Mouse (Mus musculus) heart, embryonic 16.5 days (tissue): Measurements from ENCODE around the gene Psat1. TPM values are rescaled to one million over a fixed set of nuclear protein-coding genes. Genes with fewer than 3 reads are reported as not detected.

ENCODE experiments used
- ATAC-seq: fragments of 200-750 bp; cut with Nextera tagmentation; replicated peaks from 2 replicates; pipeline ENCODE4 v1.8.0; 2017; ENCODE audit warnings: moderate number of reproducible peaks; ENCODE audit not compliant: insufficient read depth, low FRiP score; ENCODE audit errors: extremely low read depth
- H3K27ac ChIP-seq: fragments of 300-500 bp; sonication (generic); 2 replicates; pipeline ENCODE4 v1.5.1; 2014; ENCODE audit warnings: mild to moderate bottlenecking, low read length, control low read depth, moderate library complexity
- H3K27me3 ChIP-seq: fragments of 300-500 bp; sonication (generic); 2 replicates; pipeline ENCODE4 v1.6.1; 2014; ENCODE audit warnings: low read length, mixed read lengths; ENCODE audit not compliant: control insufficient read depth, insufficient read depth
- H3K36me3 ChIP-seq: fragments of 300-500 bp; sonication (generic); 2 replicates; pipeline ENCODE4 v1.6.1; 2014; ENCODE audit not compliant: control insufficient read depth, insufficient read depth
- H3K4me1 ChIP-seq: fragments of 300-500 bp; sonication (generic); 2 replicates; pipeline ENCODE4 v1.6.1; 2014; ENCODE audit warnings: low read length, mixed read lengths; ENCODE audit not compliant: control insufficient read depth, insufficient read depth
- H3K4me2 ChIP-seq: fragments of 300-500 bp; sonication (generic); 2 replicates; pipeline ENCODE4 v1.6.1; 2014; ENCODE audit warnings: low read depth, mild to moderate bottlenecking, control low read depth, low read length
- H3K4me3 ChIP-seq: fragments of 300-500 bp; sonication (generic); 2 replicates; pipeline ENCODE4 v1.5.1; 2014; ENCODE audit warnings: mild to moderate bottlenecking, control low read depth, low read length
- H3K9ac ChIP-seq: fragments of 300-500 bp; sonication (generic); 2 replicates; pipeline ENCODE4 v1.6.1; 2014; ENCODE audit warnings: low read length, control low read depth
- H3K9me3 ChIP-seq: fragments of 300-500 bp; sonication (generic); replicated peaks from 2 replicates; pipeline ENCODE4 v1.6.1; 2016; ENCODE audit warnings: low read length; ENCODE audit not compliant: control insufficient read depth
- WGBS: fragments of 180-500 bp; shearing (Covaris S2); extraction: QIAGEN DNeasy Blood & Tissue Kit; methylation state at CpG from one replicate; pipeline ENCODE4 v1.1.7; 2014; 5-methylcytosine and 5-hydroxymethylcytosine counted together
- polyA plus RNA-seq: library from polyadenylated mRNA; unstranded; fragments of >200 nt; fragmentation: Nextera tagmentation; extraction: Ambion mirVana; gene quantifications from 2 replicates; pipeline ENCODE4 v1.2.1, GENCODE M21; 2015

Gene Psat1
- polyA plus RNA-seq, 1 experiment from 2014 or later = 80.9 TPM

DNA sequence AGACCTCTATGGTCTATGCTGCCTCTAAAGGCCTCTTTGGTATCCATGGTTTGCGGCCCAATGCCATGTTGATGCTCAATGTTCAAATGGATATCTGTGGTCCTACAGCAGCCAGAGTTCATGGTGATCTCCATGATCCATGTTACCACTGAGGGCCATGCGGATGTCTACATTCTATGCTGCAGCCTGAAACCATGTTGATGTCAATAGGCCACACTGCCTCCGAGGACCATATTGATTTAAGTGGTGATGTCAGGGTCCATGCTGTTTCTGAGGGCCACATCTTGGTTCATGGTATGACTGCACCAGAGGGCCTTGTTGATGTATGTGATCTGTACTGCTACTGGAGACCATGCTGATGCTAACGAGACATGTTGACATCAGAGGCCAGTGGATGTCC lies 55.0 kb downstream of the Psat1 start:
- no peaks in the 10 kb centered on the region for H3K9me3 ChIP-seq
- no peak for ATAC-seq
- no peaks in the 10 kb centered on the region for H3K4me1 ChIP-seq
- no peaks in the 10 kb centered on the region for H3K27me3 ChIP-seq
- H3K9ac ChIP-seq = no peak overlapping the region
- H3K4me3 ChIP-seq = no peak overlapping the region
- WGBS = 91% methylated on average over 4 of the region's 4 CpGs
- H3K36me3 ChIP-seq = no peaks in the 10 kb centered on the region
- H3K27ac ChIP-seq = no peak overlapping the region
- no peak overlapping the region for H3K4me2 ChIP-seq

DNA sequence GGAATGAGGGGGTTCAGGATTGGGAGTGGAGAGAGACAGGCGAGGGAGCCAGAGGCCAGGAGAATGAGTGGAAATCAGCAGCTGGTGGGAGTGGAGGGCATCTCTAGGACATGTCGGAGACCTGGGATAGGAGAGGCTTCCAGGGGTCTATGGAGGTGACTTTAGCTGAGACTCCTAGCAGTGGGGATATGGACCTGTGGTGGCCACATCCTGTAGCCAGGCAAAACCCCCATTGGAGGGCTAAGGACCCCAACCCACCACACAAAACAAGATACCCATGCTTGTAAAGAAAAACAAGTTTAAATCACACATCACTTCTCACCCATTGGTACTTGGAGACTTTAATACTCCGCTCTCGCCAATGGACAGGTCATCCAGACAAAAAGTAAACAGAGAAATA lies 58.7 kb downstream of the Psat1 start:
- no peak for ATAC-seq
- Histone ChIP-seq H3K4me2 (no peak overlapping the region), H3K36me3 (no peaks in the 10 kb centered on the region), H3K4me3 (no peak overlapping the region), H3K9me3 (no peaks in the 10 kb centered on the region), H3K4me1 (no peaks in the 10 kb centered on the region), H3K27ac (no peak overlapping the region), H3K9ac (no peak overlapping the region), H3K27me3 (no peaks in the 10 kb centered on the region)
- 84% methylated on average over 4 of the region's 4 CpGs for WGBS

DNA sequence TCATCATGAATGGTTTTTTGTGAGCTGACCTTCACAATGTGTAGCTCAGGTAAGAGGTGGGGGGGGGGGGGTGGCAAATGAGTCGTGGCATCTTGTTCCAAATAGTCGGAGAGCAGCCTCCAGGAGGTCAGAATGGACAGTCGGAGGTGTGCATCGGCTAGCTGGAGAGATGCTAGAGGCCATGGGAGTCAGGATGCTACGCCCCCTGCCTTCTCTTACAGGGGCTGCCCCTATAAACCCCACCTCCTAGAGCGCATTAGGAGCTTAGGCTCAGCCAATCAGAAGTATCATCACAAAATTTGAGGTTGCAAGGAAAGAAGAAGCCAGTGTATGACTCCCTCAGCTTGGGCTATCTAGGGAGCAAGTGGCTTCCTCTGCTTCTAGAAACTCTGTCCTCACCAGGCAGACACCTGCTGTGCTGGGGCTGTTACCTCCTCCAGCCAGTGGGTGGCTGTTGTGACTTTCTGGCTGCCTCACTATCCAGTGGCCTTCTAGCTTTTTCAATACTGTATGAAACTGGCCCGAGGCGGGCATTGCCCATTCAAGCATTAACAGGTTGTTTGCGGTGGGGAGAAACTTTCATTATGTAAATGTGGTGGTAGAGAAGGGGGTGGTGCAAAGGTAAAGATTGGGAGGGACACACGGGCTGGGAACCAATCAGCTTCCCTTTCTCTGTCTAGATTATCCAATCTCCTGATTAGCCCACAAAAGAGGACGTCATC lies 64.3 kb downstream of the Psat1 start:
- no peaks in the 10 kb centered on the region for H3K36me3 ChIP-seq

DNA sequence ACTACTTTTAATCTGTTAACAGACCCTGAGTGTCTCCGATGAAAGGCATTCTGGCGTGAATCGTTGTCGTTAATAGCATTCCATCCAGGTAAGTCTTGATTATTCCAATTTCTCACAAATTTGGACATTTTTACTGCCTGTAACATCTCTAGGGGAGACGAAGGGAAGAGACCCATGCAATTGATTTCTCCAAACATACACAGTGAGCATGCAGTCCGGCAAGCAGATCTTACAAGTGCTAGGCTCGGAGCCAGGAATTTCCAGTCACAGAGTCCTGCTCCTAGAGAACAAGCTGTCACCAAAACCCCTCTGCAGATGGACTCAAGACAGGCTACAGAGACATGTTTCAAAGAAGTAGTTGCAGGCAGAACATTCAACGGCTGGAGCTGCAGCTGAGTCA lies 66.4 kb downstream of the Psat1 start:
- no peak overlapping the region for H3K27ac ChIP-seq
- 54% methylated on average over 8 of the region's 8 CpGs for whole genome bisulfite sequencing
- peaks cover 4% of the 10 kb centered on the region; the same call in 1 of the 2 replicates for H3K4me1 ChIP-seq
- H3K4me2 ChIP-seq = no peak overlapping the region
- no peaks in the 10 kb centered on the region for H3K9me3 ChIP-seq
- H3K27me3 ChIP-seq = no peaks in the 10 kb centered on the region
- no peaks in the 10 kb centered on the region for H3K36me3 ChIP-seq
- no peak overlapping the region for H3K4me3 ChIP-seq
- H3K9ac ChIP-seq = no peak overlapping the region
- ATAC-seq = no peak

More for the DNA sequence above, 64.3 kb downstream of the Psat1 start:
- H3K9me3 ChIP-seq = no peaks in the 10 kb centered on the region
- H3K4me3 ChIP-seq = no peak overlapping the region
- H3K9ac ChIP-seq = no peak overlapping the region
- H3K4me2 ChIP-seq = no peak overlapping the region
- 71% methylated on average over 11 of the region's 11 CpGs for WGBS
- no peak; the same call in 1 of the 2 replicates for ATAC-seq
- H3K27me3 ChIP-seq = no peaks in the 10 kb centered on the region
- H3K27ac ChIP-seq = no peak overlapping the region
- peaks cover 4% of the 10 kb centered on the region; the same call in 1 of the 2 replicates for H3K4me1 ChIP-seq

DNA sequence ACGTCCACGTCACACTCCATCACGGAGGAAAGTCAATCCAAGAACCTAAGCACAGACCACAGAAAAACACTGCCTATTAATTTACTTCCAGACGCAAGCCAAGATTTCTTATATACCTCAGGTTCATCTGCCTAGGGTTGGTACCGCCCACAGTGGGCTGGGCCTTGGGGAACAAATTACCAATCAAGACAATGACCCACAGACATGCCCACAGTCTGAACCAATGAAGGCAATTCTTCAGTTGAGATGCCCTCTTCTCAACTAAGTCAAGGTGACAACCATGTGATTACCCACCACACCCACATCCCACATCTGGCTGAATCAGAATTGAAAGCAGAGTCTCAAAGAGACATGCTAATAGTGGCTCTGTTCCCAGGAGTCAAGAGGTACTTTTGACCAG lies 67.9 kb downstream of the Psat1 start:
- H3K4me1 ChIP-seq = peaks cover 4% of the 10 kb centered on the region; the same call in 1 of the 2 replicates
- H3K9me3 ChIP-seq = no peaks in the 10 kb centered on the region
- H3K4me3 ChIP-seq = no peak overlapping the region
- no peak overlapping the region for H3K4me2 ChIP-seq
- no peak overlapping the region for H3K9ac ChIP-seq
- no peaks in the 10 kb centered on the region for H3K27me3 ChIP-seq
- no peaks in the 10 kb centered on the region for H3K36me3 ChIP-seq
- 89% methylated on average over 5 of the region's 5 CpGs for WGBS
- H3K27ac ChIP-seq = no peak overlapping the region
- ATAC-seq = no peak

DNA sequence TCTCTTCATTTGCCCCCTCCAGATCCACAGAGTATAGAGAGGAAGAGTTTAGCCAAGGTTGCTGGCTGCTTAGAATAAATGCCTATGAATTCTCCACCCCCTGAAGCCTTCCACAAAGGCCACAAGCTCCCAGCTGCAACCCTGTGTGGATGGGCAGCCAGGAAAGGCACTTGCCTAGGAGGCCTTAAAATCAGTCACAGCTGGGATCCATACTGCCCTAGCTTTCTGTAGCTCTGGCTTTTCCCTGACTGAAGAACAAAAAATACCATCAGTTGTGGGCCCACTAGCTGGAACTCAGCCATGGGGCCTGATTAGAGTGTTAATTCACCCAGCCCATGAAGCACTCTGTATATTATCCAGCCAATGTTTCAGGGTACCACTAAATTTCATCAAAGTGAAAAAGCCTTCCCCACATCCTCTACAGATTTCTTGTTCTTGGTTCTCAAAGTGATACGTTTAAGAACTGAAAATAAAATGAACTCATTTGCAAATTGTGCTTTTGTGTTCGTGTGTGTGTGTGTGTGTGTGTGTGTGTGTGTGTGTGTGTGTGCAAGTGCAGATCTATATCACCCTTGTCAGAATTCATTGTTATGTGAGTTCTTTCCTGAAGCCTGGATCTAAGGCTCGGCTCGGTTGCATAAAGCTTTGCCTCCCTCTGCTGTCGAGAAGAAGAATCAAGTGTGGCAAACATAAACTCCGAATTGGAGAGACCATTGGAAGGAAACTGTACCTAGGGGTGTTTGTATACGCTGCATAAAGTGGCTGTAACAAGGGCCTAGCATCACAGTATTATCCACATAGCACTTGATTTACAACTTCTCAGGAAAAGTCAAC lies 78.1 kb downstream of the Psat1 start:
- Histone ChIP-seq H3K9ac (no peak overlapping the region), H3K27ac (no peak overlapping the region), H3K27me3 (no peaks in the 10 kb centered on the region), H3K9me3 (no peaks in the 10 kb centered on the region), H3K36me3 (no peaks in the 10 kb centered on the region), H3K4me2 (no peak overlapping the region), H3K4me3 (no peak overlapping the region), H3K4me1 (no peaks in the 10 kb centered on the region)
- WGBS = 35% methylated on average over 7 of the region's 7 CpGs
- ATAC-seq = no peak

DNA sequence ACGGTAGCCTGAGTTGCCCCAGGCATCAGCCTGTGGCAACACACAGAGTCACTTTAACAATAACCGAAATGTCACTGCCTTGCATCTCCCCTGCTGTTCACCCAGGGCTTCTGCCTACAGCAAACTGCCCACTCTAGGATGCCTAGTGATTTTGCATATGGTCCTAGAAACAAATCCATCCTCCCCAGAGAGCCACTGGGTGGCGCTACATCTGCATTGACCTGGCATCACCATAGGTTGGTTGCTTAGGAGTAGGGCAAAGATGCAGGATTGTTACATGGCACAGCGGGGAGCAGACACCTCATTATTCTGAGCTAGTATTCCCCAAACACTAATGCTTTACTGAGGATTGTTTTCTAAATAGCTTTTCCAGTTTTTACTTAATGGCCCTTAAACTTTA lies 80.3 kb downstream of the Psat1 start:
- Histone ChIP-seq H3K9ac (no peak overlapping the region), H3K4me2 (no peak overlapping the region), H3K27me3 (no peaks in the 10 kb centered on the region), H3K9me3 (no peaks in the 10 kb centered on the region), H3K36me3 (no peaks in the 10 kb centered on the region), H3K4me1 (no peaks in the 10 kb centered on the region), H3K4me3 (no peak overlapping the region), H3K27ac (no peak overlapping the region)
- ATAC-seq = no peak
- WGBS = 72% methylated on average over 4 of the region's 4 CpGs

DNA sequence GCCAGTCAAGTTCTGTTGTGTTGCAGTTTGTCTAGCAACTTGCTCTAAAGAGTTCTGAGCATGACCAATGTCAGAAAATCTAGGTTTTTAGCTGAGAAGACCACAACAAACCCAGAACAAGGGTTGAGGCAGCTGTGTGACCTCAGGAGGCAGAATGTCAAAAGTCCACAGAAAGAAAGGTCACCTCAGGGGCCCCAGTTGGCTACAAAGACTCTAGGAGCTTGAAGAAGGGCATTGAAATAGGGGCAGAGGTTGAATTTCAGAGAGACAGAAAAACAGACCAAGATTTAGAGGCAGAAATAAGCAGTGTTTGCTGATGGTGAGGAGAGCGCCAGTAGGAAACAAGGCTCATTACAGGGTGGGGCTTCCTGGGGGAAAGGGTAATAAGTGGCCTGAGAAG lies 81.0 kb downstream of the Psat1 start:
- Histone ChIP-seq H3K27me3 (no peaks in the 10 kb centered on the region), H3K36me3 (no peaks in the 10 kb centered on the region), H3K4me2 (no peak overlapping the region), H3K4me1 (no peaks in the 10 kb centered on the region), H3K9ac (no peak overlapping the region), H3K27ac (no peak overlapping the region), H3K4me3 (no peak overlapping the region), H3K9me3 (no peaks in the 10 kb centered on the region)
- 87% methylated on average over 1 of the region's 1 CpGs for WGBS
- no peak for ATAC-seq

DNA sequence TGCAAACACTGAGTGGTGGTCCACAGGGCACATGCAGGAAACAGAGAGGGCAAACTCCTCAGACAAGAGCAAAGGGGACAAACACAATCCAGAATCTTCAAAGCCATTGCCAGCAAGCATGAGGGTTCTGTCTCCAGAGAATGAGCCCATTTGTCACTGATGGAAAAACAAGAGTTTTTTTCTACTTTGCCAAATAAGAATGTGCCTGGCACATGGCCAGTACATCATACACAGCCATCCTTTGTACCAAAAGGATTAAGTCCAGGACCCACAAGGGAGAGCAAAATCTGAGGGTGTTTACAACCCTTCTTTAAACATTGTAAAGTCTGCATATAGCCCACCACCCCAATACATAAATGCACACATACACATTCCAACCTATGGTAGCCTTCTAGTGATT lies 81.7 kb downstream of the Psat1 start:
- no peaks in the 10 kb centered on the region for H3K27me3 ChIP-seq
- H3K4me3 ChIP-seq = no peak overlapping the region
- no peak for ATAC-seq
- H3K9me3 ChIP-seq = no peaks in the 10 kb centered on the region
- H3K4me1 ChIP-seq = no peaks in the 10 kb centered on the region
- H3K27ac ChIP-seq = no peak overlapping the region
- H3K4me2 ChIP-seq = no peak overlapping the region
- H3K9ac ChIP-seq = no peak overlapping the region
- H3K36me3 ChIP-seq = no peaks in the 10 kb centered on the region
